Mouse (Mus musculus) midbrain, postnatal 0 days (tissue): ENCODE results near the gene Lsm11. TPM values are rescaled to one million over a fixed set of nuclear protein-coding genes. Genes with fewer than 3 reads are reported as not detected.

Experiments
- ATAC-seq: fragments of 200-750 bp; cut with Nextera tagmentation; 2 replicates; pipeline ENCODE4 v1.8.0; 2017; ENCODE audit warnings: moderate number of reproducible peaks, mild to moderate bottlenecking, moderate TSS enrichment, moderate library complexity; ENCODE audit not compliant: low FRiP score
- DNase-seq: peaks from one replicate; pipeline ENCODE4 v3.0.0-alpha.2; 2015; ENCODE audit warnings: low spot score
- H3K27ac ChIP-seq: fragments of 300-500 bp; sonication (generic); 2 replicates; pipeline ENCODE4 v1.5.1; 2014; ENCODE audit warnings: low read depth, mild to moderate bottlenecking, low read length, mixed read lengths
- H3K27me3 ChIP-seq: fragments of 300-500 bp; sonication (generic); 2 replicates; pipeline ENCODE4 v1.6.1; 2014; ENCODE audit warnings: low read length, control low read depth, mixed read lengths; ENCODE audit not compliant: insufficient read depth
- H3K36me3 ChIP-seq: fragments of 300-500 bp; sonication (generic); 2 replicates; pipeline ENCODE4 v1.6.1; 2014; ENCODE audit warnings: low read length, control low read depth, mixed read lengths; ENCODE audit not compliant: insufficient read depth
- H3K4me1 ChIP-seq: fragments of 300-500 bp; sonication (generic); 2 replicates; pipeline ENCODE4 v1.6.1; 2014; ENCODE audit warnings: mild to moderate bottlenecking, control low read depth, antibody characterized with exemption, low read length, mixed read lengths; ENCODE audit not compliant: insufficient read depth
- H3K4me2 ChIP-seq: fragments of 300-500 bp; sonication (generic); 2 replicates; pipeline ENCODE4 v1.6.1; 2014; ENCODE audit warnings: low read depth, mild to moderate bottlenecking, low read length, mixed read lengths; ENCODE audit not compliant: poor library complexity, severe bottlenecking
- H3K4me3 ChIP-seq: fragments of 300-500 bp; sonication (generic); 2 replicates; pipeline ENCODE4 v1.5.1; 2014; ENCODE audit warnings: low read depth, mild to moderate bottlenecking, low read length, moderate library complexity
- H3K9ac ChIP-seq: fragments of 300-500 bp; sonication (generic); replicated peaks from 2 replicates; pipeline ENCODE4 v1.6.1; 2014; ENCODE audit warnings: mild to moderate bottlenecking, low read length, moderate library complexity, mixed read lengths; ENCODE audit not compliant: poor library complexity, severe bottlenecking
- H3K9me3 ChIP-seq: fragments of 300-500 bp; sonication (generic); 2 replicates; pipeline ENCODE4 v1.6.1; 2016; ENCODE audit warnings: low read length, control low read depth
- CTCF ChIP-seq: IDR thresholded peaks from 2 replicates; pipeline ENCODE4 v1.5.1; 2016; ENCODE audit warnings: antibody characterized with exemption, mild to moderate bottlenecking
- WGBS: fragments of 180-500 bp; shearing (Covaris S2); extraction: QIAGEN DNeasy Blood & Tissue Kit; methylation state at CpG from one replicate; pipeline ENCODE4 v1.1.7; 2014; 5-methylcytosine and 5-hydroxymethylcytosine counted together
- polyA plus RNA-seq: library from polyadenylated mRNA; unstranded; fragments of >200 nt; fragmentation: Nextera tagmentation; extraction: Ambion mirVana; gene quantifications from 2 replicates; pipeline ENCODE4 v1.2.1, GENCODE M21; 2015
- total RNA-seq: library from RNA; depleted of rRNA; stranded (reverse); fragments of >200 nt; gene quantifications from 2 replicates; pipeline ENCODE4 v1.2.3, GENCODE M21; 2014

Gene Lsm11
- total and polyA plus RNA-seq, 2 experiments from 2014 or later: 32.9 to 89.2 TPM

GRCm38 (mm10) chr11:45916196-45916595 is 28.5 kb downstream of the Lsm11 start:
- ATAC-seq: no peak
- WGBS: 94% methylated on average over 10 of the region's 10 CpGs
- no peaks in the 10 kb centered on the region for H3K4me1 ChIP-seq

DNA sequence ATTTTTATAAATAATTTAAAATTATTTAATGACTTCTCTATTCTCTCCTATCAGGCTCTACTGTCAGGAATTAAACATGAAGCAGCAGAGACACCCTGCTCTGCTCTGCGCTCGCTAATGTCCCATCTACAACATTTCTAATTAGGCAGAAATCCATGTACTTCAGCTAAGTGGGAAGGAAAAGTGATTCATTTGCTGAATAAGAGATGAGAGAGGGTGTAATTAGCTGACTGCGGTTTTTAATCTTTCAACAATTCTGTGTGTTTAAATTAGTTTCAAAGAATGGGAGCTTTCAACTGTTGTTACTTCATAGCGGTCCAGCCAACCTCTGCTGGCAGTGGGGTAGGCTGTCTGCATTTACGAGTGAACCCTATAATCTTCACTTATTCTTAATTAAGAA is 34.0 kb downstream of the Lsm11 start:
- no peaks in the 10 kb centered on the region for H3K9me3 ChIP-seq
- 76% methylated on average over 5 of the region's 5 CpGs for WGBS
- DNase-seq (no peak), ATAC-seq (no peak)
- no peak overlapping the region for H3K27ac ChIP-seq
- H3K4me2 ChIP-seq: no peak overlapping the region
- peaks cover 31% of the 10 kb centered on the region for H3K36me3 ChIP-seq
- H3K4me1 ChIP-seq: no peaks in the 10 kb centered on the region
- no peak overlapping the region for H3K9ac ChIP-seq
- no peak for TF ChIP-seq CTCF
- no peaks in the 10 kb centered on the region for H3K27me3 ChIP-seq
- no peak overlapping the region for H3K4me3 ChIP-seq

More at GRCm38 (mm10) chr11:45916196-45916595, 28.5 kb downstream of the Lsm11 start:
- Histone ChIP-seq H3K36me3 (no peaks in the 10 kb centered on the region; the same call in none of the 2 replicates), H3K4me3 (no peak overlapping the region), H3K27ac (no peak overlapping the region), H3K9me3 (no peaks in the 10 kb centered on the region), H3K4me2 (no peak overlapping the region), H3K9ac (no peak overlapping the region), H3K27me3 (no peaks in the 10 kb centered on the region)
- TF ChIP-seq CTCF: no peak
- DNase-seq: no peak

- H3K9me3 ChIP-seq: no peaks in the 10 kb centered on the region
- H3K4me2 ChIP-seq: no peak overlapping the region
- H3K27ac ChIP-seq: no peak overlapping the region
- no peak overlapping the region for H3K4me3 ChIP-seq
- peaks cover 31% of the 10 kb centered on the region for H3K36me3 ChIP-seq
- WGBS: over 99% methylated on average over 7 of the region's 7 CpGs
- DNase-seq (no peak), ATAC-seq (no peak)
- no peak for TF ChIP-seq CTCF
- no peak overlapping the region for H3K9ac ChIP-seq
- no peaks in the 10 kb centered on the region for H3K27me3 ChIP-seq
- no peaks in the 10 kb centered on the region for H3K4me1 ChIP-seq
Observed at GRCm38 (mm10) chr11:45908894-45909293, 35.8 kb downstream of the Lsm11 start.

GRCm38 (mm10) chr11:45908070-45908469 is 36.7 kb downstream of the Lsm11 start:
- DNase-seq: no peak
- no peaks in the 10 kb centered on the region for H3K4me1 ChIP-seq
- no peak overlapping the region for H3K9ac ChIP-seq
- WGBS: 97% methylated on average over 7 of the region's 7 CpGs
- no peaks in the 10 kb centered on the region for H3K9me3 ChIP-seq
- H3K4me2 ChIP-seq: no peak overlapping the region
- H3K27ac ChIP-seq: no peak overlapping the region
- no peak for TF ChIP-seq CTCF
- no peak for ATAC-seq
- no peak overlapping the region for H3K4me3 ChIP-seq
- no peaks in the 10 kb centered on the region for H3K27me3 ChIP-seq
- peaks cover 34% of the 10 kb centered on the region for H3K36me3 ChIP-seq

DNA sequence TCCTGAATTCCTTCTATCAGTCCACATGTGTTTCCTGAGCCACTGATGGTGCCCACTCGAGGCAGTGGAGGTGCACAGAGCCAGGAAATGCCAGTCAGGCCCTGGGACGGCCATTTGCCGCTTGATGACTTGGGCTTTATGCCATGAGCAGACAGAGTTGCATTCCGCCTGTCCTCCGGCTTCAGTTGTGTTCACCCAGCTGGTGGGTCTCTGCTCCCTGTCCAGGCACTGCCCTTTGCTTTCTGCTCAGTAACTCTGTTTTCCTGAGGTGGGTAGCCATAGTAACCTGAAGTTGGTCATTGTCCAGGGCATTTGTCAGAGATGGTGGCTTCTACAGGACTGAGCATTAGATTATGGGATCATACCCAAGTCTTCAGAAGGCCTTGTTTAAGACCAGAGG is 37.4 kb downstream of the Lsm11 start:
- no peak for ATAC-seq
- TF ChIP-seq CTCF: no peak
- no peak overlapping the region for H3K27ac ChIP-seq
- H3K27me3 ChIP-seq: no peaks in the 10 kb centered on the region
- peaks cover 34% of the 10 kb centered on the region for H3K36me3 ChIP-seq
- H3K4me3 ChIP-seq: no peak overlapping the region
- no peaks in the 10 kb centered on the region for H3K9me3 ChIP-seq
- no peak overlapping the region for H3K9ac ChIP-seq
- 62% methylated on average over 5 of the region's 5 CpGs for WGBS
- no peak overlapping the region for H3K4me2 ChIP-seq
- DNase-seq: no peak
- no peaks in the 10 kb centered on the region for H3K4me1 ChIP-seq

DNA sequence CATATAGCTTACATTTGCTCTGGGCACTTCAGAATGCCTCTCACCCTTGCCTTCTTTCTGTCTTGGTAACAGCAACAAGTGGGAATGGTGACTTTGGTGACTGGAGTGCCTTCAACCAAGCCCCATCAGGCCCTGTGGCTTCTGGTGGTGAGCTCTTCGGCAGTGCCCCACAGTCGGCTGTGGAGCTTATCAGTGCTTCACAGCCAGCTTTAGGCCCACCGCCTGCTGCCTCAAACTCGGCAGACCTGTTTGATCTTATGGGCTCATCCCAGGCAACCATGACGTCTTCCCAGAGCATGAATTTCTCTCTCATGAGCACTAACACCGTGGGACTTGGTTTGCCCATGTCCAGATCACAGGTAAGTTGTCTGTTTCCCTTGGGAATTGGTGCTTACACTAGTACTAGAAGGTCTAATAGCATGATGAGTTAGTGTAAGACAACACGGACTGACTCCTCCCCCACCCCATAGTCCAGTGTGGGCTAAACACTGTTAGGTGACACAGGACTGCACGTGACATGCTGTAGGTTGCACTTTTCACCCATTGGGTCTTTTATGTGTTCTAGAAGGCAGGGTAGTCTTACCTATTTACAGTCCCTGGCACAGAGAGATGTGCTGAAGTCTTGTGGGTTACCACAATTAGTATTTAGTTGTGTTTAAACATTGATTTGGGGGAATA is 38.5 kb downstream of the Lsm11 start:
- no peaks in the 10 kb centered on the region for H3K27me3 ChIP-seq
- no peak for ATAC-seq
- no peaks in the 10 kb centered on the region for H3K4me1 ChIP-seq
- no peak for TF ChIP-seq CTCF
- 95% methylated on average over 8 of the region's 8 CpGs for WGBS
- H3K4me2 ChIP-seq: no peak overlapping the region
- H3K36me3 ChIP-seq: peaks cover 34% of the 10 kb centered on the region
- H3K4me3 ChIP-seq: no peak overlapping the region
- H3K27ac ChIP-seq: no peak overlapping the region
- no peak overlapping the region for H3K9ac ChIP-seq
- no peak for DNase-seq
- H3K9me3 ChIP-seq: no peaks in the 10 kb centered on the region
